Mouse (Mus musculus) thymus, postnatal 0 days (tissue): ENCODE results near the gene Ubqln2. TPM values are rescaled to one million over a fixed set of nuclear protein-coding genes. Genes with fewer than 3 reads are reported as not detected.

Experiments used
- DNase-seq: peaks from one replicate; pipeline ENCODE4 v3.0.0-alpha.2; 2015; ENCODE audit warnings: low spot score
- polyA plus RNA-seq: library from polyadenylated mRNA; unstranded; fragments of >200 nt; fragmentation: Nextera tagmentation; extraction: Ambion mirVana; gene quantifications from 2 replicates; pipeline ENCODE4 v1.2.1, GENCODE M21; 2015

The Ubqln2 gene
- polyA plus RNA-seq = 8.7 and 9.2 TPM in 2 replicates

DNA sequence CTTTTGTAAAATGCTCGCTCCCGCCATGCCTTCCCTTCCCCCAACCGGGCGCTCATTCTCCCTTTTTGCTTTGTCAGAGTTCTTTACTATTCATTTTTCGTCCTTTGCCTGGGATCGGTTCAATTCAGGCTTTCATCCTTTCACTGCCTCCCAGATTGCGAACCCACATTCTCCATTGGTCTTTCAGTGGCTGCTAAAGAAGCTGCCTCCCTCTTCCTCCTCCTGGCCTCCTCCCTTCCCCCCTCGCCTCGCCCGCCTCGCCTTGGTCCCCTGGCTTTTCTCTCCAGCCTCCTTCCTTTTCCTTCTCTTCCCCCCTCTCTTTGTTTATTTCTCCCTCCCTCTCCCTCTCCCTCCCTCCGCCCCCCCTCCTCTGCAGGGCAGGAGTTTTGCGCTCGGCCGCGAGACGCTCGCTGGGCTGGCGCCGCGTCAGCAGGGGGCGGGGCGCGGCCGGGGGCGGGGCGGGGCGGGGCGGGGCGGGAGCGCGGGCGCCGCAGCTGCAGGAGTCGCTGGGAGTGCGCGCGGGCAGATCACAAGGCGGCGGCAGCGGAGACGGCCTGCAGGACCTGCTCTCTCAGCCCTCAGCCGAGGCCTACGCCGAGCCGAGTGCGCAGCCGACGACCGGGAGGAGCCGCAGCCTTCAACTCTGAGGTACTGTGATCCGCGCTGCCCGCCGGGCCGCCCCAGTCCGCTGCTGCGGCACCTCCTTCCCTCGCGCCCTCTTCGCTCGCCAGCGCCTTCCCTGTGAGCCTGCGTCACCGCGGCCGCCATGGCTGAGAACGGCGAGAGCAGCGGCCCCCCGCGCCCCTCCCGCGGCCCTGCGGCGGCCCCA is at the start of gene Ubqln2:
Gene Ubqln2 (plus strand): TSS at position 540 of the 829 bp plus-strand sequence.
- DNase-seq = peak; percentile 65

DNA sequence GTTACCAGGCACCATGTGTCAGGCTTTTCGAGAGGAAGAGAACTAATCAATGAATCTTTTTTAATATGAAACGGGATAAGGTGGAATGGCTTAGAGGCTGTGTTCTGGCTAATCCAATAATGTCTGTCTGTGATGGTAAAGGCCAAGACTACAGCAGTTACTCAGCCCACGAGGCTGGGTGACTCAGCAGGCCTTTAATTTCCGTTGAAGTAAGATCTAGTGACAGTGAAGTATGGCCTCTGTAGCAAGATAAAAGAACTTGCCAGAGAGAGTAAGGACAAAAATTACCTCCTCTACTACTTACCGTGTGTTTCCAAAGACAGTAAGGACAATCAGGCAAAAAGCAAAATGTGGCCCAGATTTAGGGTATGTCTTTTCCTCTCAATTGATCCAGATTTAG is 46.1 kb upstream of the Ubqln2 start:
- no peak for DNase-seq

GRCm38 (mm10) chrX:153476760-153477248 is 21.2 kb upstream of the Ubqln2 start:
- DNase-seq = no peak

DNA sequence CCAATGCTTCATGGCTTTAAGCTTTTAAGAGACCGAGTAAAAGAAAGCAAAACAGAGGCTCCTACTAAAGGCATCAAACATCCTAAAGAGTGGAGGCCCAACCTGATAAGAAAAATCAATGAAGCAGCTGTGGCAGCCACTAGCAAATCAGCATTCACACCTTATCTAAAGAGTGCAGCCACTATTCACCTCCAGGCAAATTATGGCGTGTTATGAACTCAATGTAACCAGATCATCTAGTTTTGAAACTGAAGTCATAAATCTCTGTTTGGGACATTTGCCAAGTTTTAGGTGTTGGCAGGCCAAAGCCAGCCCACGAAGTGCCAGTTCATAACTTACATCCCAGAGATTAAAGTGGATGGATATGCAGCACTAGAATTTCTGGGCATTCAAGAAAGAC is 5.7 kb upstream of the Ubqln2 start:
- no peak for DNase-seq

- no peak for DNase-seq
Measured at GRCm38 (mm10) chrX:153498665-153499293, 752 bp downstream of the Ubqln2 start.

DNA sequence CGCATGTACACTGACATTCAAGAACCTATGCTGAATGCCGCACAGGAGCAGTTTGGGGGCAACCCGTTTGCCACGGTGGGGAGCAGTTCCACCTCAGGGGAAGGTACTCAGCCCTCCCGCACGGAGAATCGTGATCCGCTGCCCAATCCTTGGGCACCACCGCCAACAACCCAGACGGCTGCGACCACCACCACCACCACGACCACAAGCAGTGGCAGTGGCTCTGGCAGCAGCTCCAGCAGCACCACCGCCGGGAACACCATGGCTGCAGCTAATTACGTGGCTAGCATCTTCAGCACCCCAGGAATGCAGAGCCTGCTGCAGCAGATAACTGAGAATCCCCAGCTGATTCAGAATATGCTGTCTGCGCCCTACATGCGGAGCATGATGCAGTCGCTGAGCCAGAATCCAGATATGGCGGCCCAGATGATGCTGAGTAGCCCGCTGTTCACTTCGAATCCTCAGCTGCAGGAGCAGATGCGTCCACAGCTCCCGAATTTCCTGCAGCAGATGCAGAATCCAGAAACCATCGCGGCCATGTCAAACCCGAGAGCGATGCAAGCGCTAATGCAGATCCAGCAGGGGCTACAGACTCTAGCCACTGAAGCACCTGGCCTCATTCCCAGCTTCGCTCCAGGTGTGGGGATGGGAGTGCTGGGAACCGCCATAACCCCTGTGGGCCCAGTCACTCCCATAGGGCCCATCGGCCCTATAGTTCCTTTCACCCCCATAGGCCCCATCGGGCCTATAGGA is 1.4 kb downstream of the Ubqln2 start:
- no peak for DNase-seq

DNA sequence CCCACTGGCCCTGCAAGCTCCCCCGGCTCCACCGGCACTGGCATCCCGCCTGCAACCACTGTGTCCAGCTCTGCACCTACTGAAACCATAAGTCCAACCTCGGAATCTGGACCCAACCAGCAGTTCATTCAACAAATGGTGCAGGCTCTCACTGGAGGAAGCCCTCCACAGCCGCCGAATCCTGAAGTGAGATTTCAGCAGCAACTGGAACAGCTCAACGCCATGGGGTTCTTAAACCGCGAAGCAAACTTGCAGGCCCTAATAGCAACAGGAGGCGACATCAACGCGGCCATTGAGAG is 2.0 kb downstream of the Ubqln2 start:
- no peak for DNase-seq

DNA sequence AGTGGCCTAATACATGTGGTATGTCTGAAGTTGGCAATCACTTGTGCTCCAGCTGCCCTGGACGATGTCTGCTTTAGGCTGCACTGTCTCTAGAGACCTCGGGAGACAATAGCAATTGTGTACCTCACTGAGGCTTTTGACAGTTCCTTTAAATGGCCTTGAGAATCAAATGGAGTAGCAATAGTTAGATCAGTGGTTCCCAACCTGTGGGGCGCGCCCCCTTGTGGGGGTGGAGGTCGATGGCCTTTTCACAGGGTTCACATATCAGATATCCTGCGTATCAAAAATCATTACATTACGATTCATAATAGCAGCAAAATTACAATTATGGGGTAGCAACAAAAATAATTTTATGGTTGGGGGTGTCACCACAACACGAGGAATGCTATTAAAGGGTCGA is 7.9 kb downstream of the Ubqln2 start:
- DNase-seq = peak; percentile 27

DNA sequence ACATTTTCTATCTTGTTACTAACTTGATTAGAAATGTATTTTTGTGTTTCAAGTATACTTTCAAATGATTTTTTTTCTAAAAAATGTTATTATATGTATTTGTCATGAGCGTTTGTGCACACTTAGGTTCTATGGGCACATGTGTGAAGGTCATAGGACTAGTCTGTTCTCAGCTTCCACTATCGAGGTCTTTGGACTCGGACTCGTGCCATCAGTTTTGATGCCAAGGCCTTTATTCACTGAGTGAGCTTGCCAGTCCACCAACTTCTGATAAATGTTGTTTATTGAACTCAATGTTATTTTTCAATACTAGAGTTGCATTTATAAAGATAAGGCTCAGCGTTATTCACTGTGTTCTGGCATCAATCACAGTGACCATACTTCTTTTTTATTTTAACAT is 17.5 kb downstream of the Ubqln2 start:
- no peak for DNase-seq

DNA sequence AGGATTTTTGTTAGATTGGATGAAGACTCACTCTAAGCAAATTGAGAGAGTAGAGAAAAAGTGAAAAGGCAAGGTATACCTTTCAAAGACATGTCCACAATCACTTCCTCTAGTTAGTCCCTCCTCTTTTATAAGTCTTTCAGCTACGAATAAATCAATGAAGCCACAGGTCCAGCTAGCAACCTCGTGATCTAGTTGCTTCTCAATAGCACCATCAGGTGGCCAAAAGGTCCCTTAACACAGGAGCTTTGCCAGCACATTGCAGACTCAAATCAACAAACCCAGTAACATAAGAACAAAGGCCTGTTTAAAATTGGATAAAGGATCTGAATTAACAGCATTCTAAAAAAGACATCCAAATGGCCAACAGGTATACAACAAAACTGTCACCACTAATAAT is 30.4 kb downstream of the Ubqln2 start:
- no peak for DNase-seq

Other genes starting within 250 kb of the Ubqln2 start
- gene Cypt3, start 60.4 kb downstream of the Ubqln2 start, polyA plus RNA-seq = not detected in 2 replicates
- 2.4 and 2.5 TPM in 2 replicates for gene Kctd12b, start 198.2 kb downstream of the Ubqln2 start, polyA plus RNA-seq
- 98.5 and 98.8 TPM in 2 replicates for gene Nbdy, start 225.4 kb downstream of the Ubqln2 start, polyA plus RNA-seq